Mouse (Mus musculus): Measurements from ENCODE around the gene Phf21a.
"Not testable (repeated sequence)": the region's sequence is repeated elsewhere in the genome, so short reads cannot be mapped to it uniquely, and the experiment has no call there.

Gene Phf21a

DNA sequence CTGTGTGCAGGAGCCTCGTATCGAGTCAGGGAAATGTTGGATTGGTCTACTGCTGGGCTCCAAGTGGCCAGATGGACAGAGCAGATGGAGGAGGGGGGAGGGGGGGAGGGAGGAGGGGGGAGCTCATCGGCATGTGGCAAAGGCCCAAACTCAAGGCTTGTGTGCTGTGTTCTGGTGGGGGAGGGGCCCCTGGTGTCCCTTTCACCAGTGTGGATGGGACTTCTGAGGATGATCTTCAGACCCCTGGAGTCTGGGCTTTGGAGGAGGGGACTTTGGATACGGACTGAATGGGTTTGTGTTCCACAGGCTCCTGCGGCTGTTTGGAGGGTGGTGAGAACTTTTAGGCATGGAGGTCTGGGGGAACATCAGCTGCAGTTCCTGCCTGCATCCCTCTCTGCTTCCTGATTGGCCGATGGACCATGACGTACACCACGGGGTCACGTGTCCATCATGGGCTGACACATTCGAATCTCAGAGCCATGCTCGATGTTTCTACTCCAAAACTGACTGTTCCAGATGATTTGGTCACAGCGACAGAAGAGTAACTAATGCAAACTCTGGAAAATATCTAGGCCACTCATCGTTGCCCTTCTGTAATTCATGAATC lies 16.7 kb upstream of the Phf21a start:
- in situ Hi-C loops (cut with MseI, MboI): no loop called here

GRCm38 (mm10) chr2:92082196-92082595 lies 10.7 kb upstream of the Phf21a start:
- in situ Hi-C loops (cut with MseI, MboI): no loop called here

GRCm38 (mm10) chr2:92085721-92086120 lies 7.2 kb upstream of the Phf21a start:
- in situ Hi-C loops (cut with MseI, MboI): no loop called here

DNA sequence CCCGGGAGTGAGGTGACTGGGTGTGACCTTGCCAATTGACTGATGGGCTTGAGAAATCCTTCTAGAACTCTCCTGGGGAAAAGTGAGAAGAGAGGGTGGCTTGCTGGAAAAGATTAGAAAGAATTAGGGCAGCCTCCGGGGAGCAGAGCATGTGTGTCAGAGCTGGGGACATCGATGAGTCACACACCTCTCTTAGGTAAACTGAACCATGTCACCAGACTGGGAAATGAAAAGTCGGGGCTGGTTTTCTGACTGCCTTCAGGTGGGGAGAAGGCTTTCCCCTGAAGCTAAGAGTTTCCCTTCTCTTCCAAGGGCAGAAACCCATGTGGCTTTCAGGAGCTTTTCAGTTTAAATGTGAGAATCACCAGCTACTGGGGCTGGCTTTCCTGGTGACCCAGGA lies 5.9 kb upstream of the Phf21a start:
- in situ Hi-C loops (cut with MseI, MboI): no loop called here

- in situ Hi-C loops (cut with MseI, MboI): no loop called here
These were observed 3.1 kb upstream of the Phf21a start for GRCm38 (mm10) chr2:92089782-92090181.

- in situ Hi-C loops (cut with MseI, MboI): not testable (repeated sequence)
These were observed 586 bp downstream of the Phf21a start for GRCm38 (mm10) chr2:92093503-92093902.

- in situ Hi-C loops (cut with MseI, MboI): no loop called here
These were observed 1.2 kb downstream of the Phf21a start for GRCm38 (mm10) chr2:92094078-92094477.

GRCm38 (mm10) chr2:92100768-92101167 lies 7.9 kb downstream of the Phf21a start:
- in situ Hi-C loops (cut with MseI, MboI): no loop called here

DNA sequence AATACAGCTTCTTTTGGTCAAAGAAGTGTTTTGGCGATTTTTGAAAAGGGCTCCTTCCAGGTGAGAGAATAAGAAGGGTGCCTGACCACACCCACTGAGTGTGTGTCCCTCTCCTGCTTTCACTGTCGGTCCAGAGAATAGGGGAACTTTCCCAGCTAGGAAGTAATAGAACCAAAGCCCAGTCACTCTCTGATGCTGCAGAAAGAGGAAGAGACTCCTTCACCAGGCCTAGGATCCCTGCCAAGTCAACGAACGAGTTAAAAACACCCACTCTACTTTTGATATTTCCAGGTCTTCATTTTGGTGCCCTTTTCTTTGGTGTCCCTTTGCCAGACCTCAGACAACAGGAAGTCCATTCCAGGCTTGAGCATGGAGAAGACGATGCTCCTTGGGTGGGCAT lies 31.6 kb downstream of the Phf21a start:
- in situ Hi-C loops (cut with MseI, MboI): no loop called here

DNA sequence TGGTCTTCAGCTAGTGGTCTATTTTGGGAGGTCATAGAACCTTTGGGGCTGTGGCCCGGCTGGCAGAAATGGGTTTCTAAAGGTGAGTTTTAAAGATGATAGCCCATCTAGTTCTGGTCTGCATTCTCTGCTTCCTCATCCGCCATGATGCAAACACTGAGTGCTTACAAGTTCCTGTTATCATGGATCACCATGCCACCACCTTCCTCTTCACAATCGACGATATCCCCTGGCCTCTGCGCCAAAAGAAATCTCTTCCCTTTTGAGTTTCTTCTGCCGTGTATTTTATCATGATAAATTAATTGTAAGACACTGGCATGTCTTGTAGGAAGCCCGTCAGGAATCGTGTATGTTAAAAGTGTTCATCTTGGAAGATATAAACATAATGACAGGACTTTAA lies 32.4 kb downstream of the Phf21a start:
- in situ Hi-C loops (cut with MseI, MboI): no loop called here

GRCm38 (mm10) chr2:92130071-92130470 lies 37.2 kb downstream of the Phf21a start:
- in situ Hi-C loops (cut with MseI, MboI): no loop called here

GRCm38 (mm10) chr2:92138736-92139135 lies 45.8 kb downstream of the Phf21a start:
- in situ Hi-C loops (cut with MseI, MboI): no loop called here

DNA sequence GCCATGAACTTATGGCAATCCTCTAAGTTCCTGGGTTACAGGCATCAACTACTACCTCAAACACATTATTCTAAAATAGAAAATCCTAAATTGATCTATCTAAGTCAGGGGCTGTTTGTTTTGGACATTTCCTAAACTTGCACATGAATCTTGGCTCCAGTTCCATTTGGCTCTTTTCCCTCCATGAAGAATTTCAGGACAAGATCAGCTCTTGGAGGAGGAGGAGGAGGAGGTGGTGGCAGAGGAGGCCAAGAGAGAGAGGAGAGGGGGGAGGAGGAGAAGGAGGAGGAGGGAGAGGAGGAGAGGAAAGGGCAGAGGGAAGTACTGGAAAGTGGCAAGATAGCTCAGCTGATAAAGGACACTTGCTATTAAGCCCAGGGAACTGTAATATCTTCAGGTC lies 46.4 kb downstream of the Phf21a start:
- in situ Hi-C loops (cut with MseI, MboI): no loop called here

DNA sequence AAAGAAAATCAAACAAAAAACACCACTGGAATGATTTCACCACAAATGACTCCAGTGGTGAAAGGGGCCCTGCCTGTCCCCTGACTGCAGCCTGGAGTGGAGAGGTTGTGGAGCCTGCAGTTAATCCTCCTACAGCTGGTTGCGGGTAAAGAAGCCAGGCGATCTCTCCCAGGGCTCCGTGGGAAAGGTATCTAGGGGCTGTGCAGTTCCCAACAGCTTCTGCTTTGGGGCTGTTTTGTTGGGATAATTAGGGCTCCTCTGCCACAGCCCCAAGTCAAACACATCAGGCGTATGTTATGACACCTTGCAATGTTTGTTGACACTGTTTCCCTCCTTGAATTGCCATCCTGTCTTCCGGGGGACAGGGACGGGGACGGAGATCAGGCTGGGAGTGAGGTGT lies 47.5 kb downstream of the Phf21a start:
- in situ Hi-C loops (cut with MseI, MboI): no loop called here

DNA sequence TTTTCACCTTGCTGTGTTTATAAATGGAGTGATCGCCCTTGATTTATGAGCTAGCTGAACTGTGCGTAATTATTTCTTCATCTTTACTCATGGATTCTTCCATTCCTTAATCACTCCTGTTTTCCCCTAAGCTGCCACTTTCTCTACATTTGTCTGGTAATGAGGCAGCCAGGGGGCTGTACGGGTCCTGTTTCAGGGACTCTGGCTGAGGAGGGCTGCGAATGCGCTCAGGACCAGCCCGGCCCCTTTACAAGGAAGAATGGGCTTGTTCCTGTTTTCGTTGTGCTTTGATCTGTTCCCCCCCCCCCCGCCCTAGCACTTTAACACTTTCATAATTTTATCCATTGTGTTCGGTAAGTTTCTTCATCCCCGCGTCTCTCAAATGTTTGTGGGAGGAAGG lies 48.2 kb downstream of the Phf21a start:
- in situ Hi-C loops (cut with MseI, MboI): no loop called here

DNA sequence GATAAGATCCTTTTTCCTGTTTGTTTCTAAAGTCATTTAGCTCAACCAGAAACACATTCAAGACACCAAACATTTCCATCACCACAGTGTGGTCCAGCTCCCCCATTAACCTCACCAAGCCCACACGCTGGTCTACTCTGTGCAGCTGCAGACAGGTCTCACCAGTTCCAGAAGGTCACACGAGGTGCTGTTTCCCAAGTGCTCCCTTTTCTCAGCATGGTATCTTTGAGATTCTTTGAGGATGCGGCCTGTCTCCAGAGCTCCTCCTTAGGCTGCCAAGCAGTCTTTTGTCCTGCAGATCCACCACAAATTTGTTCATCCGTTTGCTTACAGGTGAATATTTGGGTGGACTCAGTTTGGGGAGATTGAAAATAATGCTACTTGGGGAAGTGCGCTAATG lies 51.0 kb downstream of the Phf21a start:
- in situ Hi-C loops (cut with MseI, MboI): no loop called here

GRCm38 (mm10) chr2:92147925-92148750 lies 55.2 kb downstream of the Phf21a start:
- in situ Hi-C loops (cut with MseI, MboI): not testable (repeated sequence)

- in situ Hi-C loops (cut with MseI, MboI): no loop called here
These were observed 71.4 kb downstream of the Phf21a start for GRCm38 (mm10) chr2:92164291-92164690.

DNA sequence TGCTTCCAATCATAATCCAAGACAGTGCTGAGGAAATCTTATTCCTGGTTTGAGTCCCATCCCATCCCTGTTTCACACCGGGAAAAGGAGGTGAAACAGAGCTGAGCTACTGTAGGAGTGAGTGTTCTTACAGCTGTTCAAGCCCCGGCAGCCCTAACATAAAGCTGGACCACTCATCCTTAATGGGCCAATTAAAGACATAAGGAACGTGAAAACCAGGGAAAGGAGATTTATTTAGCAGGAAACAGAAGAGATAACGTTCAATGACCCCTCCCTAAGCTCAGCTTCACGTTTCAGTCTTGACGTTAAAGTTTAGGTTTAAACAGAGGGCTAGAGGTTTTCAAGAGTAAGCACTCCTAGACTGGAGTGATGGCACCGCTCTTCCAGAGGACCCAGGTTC lies 74.0 kb downstream of the Phf21a start:
- in situ Hi-C loops (cut with MseI, MboI): no loop called here

GRCm38 (mm10) chr2:92171046-92171643 lies 78.2 kb downstream of the Phf21a start:
- in situ Hi-C loops (cut with MseI, MboI): no loop called here

DNA sequence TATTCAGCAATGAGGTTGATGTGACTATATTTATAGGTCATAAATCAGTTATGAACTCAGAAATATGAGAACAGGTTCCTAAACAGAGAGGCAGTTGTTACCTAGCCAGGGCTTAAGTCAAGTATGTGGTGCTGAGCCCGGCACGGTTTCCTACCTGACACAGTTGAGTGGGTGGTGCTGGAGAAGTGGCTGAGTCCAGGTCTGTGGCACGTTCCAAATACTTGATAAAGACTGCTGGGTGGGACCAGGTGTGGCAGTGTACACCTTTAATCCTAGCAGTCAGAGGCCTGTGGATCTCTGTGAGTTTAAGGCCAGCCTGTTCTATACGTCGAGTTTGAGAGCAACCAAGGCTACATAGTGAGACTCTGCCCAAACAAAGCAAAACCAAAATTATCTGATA lies 79.4 kb downstream of the Phf21a start:
- in situ Hi-C loops (cut with MseI, MboI): no loop called here

GRCm38 (mm10) chr2:92173186-92173585 lies 80.3 kb downstream of the Phf21a start:
- in situ Hi-C loops (cut with MseI, MboI): no loop called here

GRCm38 (mm10) chr2:92174265-92174664 lies 81.3 kb downstream of the Phf21a start:
- in situ Hi-C loops (cut with MseI, MboI): no loop called here
